Mouse (Mus musculus): ENCODE results near the gene Phc3. TPM values are rescaled to one million over a fixed set of nuclear protein-coding genes. Genes with fewer than 3 reads are reported as not detected.

Gene Phc3
- 11.8 TPM for polyA plus RNA-seq (2014; fragmentation: Illumina TruSeq; extraction: RNeasy Lipid Tissue Mini Kit (QIAGEN cat#74804); ENCODE audit: low read depth, low replicate concordance)

GRCm38 (mm10) chr3:30969104-30969581, at the start of gene Phc3:
Phc3 (minus strand) TSS chr3:30969415.

GRCm38 (mm10) chr3:30995283-30995898, 26.2 kb upstream of the Phc3 start, which contains the start of gene Prkci:
Prkci (plus strand) TSS chr3:30995747.

GRCm38 (mm10) chr3:30855604-30856458, 113.4 kb downstream of the Phc3 start, which contains the start of gene Gpr160:
Gpr160 (plus strand) TSS chr3:30855950.

Other genes with a start within 250 kb of the Phc3 start
- not detected for gene Samd7, start 223.1 kb downstream of the Phc3 start, polyA plus RNA-seq (2014; fragmentation: Illumina TruSeq; extraction: RNeasy Lipid Tissue Mini Kit (QIAGEN cat#74804); ENCODE audit: low read depth, low replicate concordance)
- gene Sec62, start 176.5 kb downstream of the Phc3 start, polyA plus RNA-seq (2014; fragmentation: Illumina TruSeq; extraction: RNeasy Lipid Tissue Mini Kit (QIAGEN cat#74804); ENCODE audit: low read depth, low replicate concordance) = 166 TPM
- gene Gpr160, start 113.5 kb downstream of the Phc3 start, polyA plus RNA-seq (2014; fragmentation: Illumina TruSeq; extraction: RNeasy Lipid Tissue Mini Kit (QIAGEN cat#74804); ENCODE audit: low read depth, low replicate concordance) = 1.1 TPM
- 15.1 TPM for gene Prkci, start 26.3 kb upstream of the Phc3 start, polyA plus RNA-seq (2014; fragmentation: Illumina TruSeq; extraction: RNeasy Lipid Tissue Mini Kit (QIAGEN cat#74804); ENCODE audit: low read depth, low replicate concordance)
- gene Skil, start 125.6 kb upstream of the Phc3 start, polyA plus RNA-seq (2014; fragmentation: Illumina TruSeq; extraction: RNeasy Lipid Tissue Mini Kit (QIAGEN cat#74804); ENCODE audit: low read depth, low replicate concordance) = 11.7 TPM
- not detected for gene Cldn11, start 180.5 kb upstream of the Phc3 start, polyA plus RNA-seq (2014; fragmentation: Illumina TruSeq; extraction: RNeasy Lipid Tissue Mini Kit (QIAGEN cat#74804); ENCODE audit: low read depth, low replicate concordance)

Data from liver, adult 10 weeks (tissue).